Mouse (Mus musculus) small intestine, adult 2 months (tissue): ENCODE data around the gene Dnajc2.

Experiments used
- CTCF ChIP-seq: fragments of 200-500 bp; IDR thresholded peaks from 2 replicates; pipeline ENCODE4 v1.5.1; 2012; ENCODE audit warnings: low read depth, mild to moderate bottlenecking, control low read depth, inconsistent platforms, low read length, moderate library complexity, mixed read lengths; ENCODE audit not compliant: insufficient replicate concordance, insufficient read length; ENCODE audit errors: extremely low read depth
- POLR2A ChIP-seq: fragments of 200-500 bp; IDR thresholded peaks from 2 replicates; pipeline ENCODE4 v1.6.1; 2012; ENCODE audit warnings: low read depth, mild to moderate bottlenecking, control low read depth, inconsistent platforms, low read length, moderate library complexity

DNA sequence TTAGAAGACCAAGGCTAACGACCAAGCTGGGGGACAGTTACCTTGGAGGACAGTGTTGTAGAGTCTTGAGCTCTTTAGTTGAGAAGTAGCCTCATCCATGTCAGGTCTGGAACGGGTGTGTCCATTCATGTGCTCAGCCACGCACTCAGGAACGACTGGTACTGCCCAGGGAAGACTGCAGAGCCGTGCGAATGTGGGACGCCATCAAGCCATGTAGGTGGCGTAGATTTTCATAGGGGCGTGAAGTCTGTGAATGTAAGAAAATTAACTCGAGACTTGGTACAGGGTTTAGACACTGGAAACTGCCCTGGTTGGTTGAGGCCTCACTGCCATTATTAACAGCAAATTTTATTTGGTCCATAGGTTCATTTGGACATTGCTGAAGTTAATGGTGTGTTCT lies 41.4 kb downstream of the Dnajc2 start:
- TF ChIP-seq CTCF (no peak), POLR2A (no peak)
